Mouse (Mus musculus) B cell, adult (primary cell): ENCODE data around the gene Olfr1353. TPM values are rescaled to one million over a fixed set of nuclear protein-coding genes. Genes with fewer than 3 reads are reported as not detected.

Experiments used
- total RNA-seq: library from RNA; stranded (reverse); gene quantifications from 4 replicates; pipeline ENCODE4 v1.2.4, GENCODE M21; 2023; ENCODE audit not compliant: inconsistent age

Olfr1353 gene
- total RNA-seq = not detected in 4 replicates

GRCm38 (mm10) chr10:78963009-78963408 lies at the start of gene Olfr1353:
Olfr1353 (plus strand) TSS chr10:78963309.

GRCm38 (mm10) chr10:78950336-78950735 lies 12.8 kb upstream of the Olfr1353 start, which contains the start of gene Olfr8:
Olfr8 (plus strand) TSS chr10:78950636.

GRCm38 (mm10) chr10:78980750-78981149 lies 17.6 kb downstream of the Olfr1353 start, which contains the start of gene Olfr1352:
Olfr1352 (plus strand) TSS chr10:78981050.

DNA sequence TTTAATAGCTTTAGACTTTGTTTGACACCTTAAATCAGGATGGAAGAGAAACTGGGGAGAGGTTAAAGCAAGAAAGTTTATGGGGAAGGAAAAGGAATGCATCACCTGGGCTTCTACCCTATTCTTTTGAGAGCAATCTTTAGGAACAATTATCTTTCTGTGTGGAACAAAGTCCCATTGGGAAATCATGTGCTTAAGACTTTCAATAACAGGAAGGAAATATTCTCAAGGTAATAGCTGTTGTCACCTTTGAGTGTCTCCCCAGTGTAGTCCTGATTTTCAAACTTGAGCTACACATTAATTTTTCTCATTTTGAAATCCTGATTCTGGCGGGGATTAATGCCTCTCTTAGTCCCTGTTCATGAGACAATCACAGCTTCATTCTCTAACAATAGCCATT lies 49.1 kb downstream of the Olfr1353 start, which contains the start of gene Olfr1351:
Gene Olfr1351, plus strand, starts transcription at position 301 of the 400 bp plus-strand sequence.

Other genes starting within 250 kb of the Olfr1353 start
- not detected in 4 replicates for gene Casp14, start 245.0 kb upstream of the Olfr1353 start, total RNA-seq
- gene Ccdc105, start 210.2 kb upstream of the Olfr1353 start, total RNA-seq = not detected in 4 replicates
- not detected in 4 replicates for gene Slc1a6, start 182.8 kb upstream of the Olfr1353 start, total RNA-seq
- not detected in 4 replicates for gene Olfr1356, start 111.1 kb upstream of the Olfr1353 start, total RNA-seq
- gene Olfr1355, start 87.8 kb upstream of the Olfr1353 start, total RNA-seq = not detected in 4 replicates
- gene Olfr1354, start 50.1 kb upstream of the Olfr1353 start, total RNA-seq = not detected in 4 replicates
- gene Olfr8, start 12.7 kb upstream of the Olfr1353 start, total RNA-seq = not detected in 4 replicates
- not detected in 4 replicates for gene Olfr1352, start 17.7 kb downstream of the Olfr1353 start, total RNA-seq
- not detected in 4 replicates for gene Olfr1351, start 49.2 kb downstream of the Olfr1353 start, total RNA-seq
- not detected in 4 replicates for gene Olfr57, start 65.4 kb downstream of the Olfr1353 start, total RNA-seq
- gene 2610008E11Rik, start 134.3 kb downstream of the Olfr1353 start, total RNA-seq = 16.5 to 18.3 TPM (median 17.7 TPM) in 4 replicates
- gene Vmn2r80, start 185.5 kb downstream of the Olfr1353 start, total RNA-seq = not detected in 4 replicates